Mouse (Mus musculus) Patski (cell line): ENCODE results near the gene Sycp2. TPM values are rescaled to one million over a fixed set of nuclear protein-coding genes. Genes with fewer than 3 reads are reported as not detected.

Source experiments
- ATAC-seq: fragments of 100-300 bp; one replicate; pipeline ENCODE4 v1.8.0; 2021
- CTCF ChIA-PET: fragments of 350-600 bp; sonication (Branson Sonifier 250); formaldehyde crosslinking; loops from one replicate; lab custom pipeline; 2022; ENCODE audit warnings: inconsistent platforms; lab: Charles Lee
- POLR2A ChIA-PET: fragments of 350-600 bp; sonication (Branson Sonifier 250); formaldehyde crosslinking; loops from one replicate; lab custom pipeline; 2022; ENCODE audit warnings: antibody characterized with exemption, inconsistent platforms; lab: Charles Lee
- DNase-seq: peaks from one replicate; pipeline ENCODE4 v3.0.0-alpha.2; 2011; ENCODE audit warnings: low read depth, low spot score
- H3K27me3 ChIP-seq: fragments of 371-371 bp; one replicate; pipeline ENCODE4 v1.5.1; 2021
- CTCF ChIP-seq: fragments of 100-300 bp; IDR thresholded peaks from one replicate; pipeline ENCODE4 v1.5.1; 2021
- in situ Hi-C: fragments of 300-500 bp; cut with MboI; formaldehyde crosslinking; loops from 3 replicates; pipeline ENCODE4 v1.11.1; 2018; ENCODE audit warnings: low pct_unique_long_range_greater_than_20kb, mixed read lengths
- polyA plus RNA-seq: library from polyadenylated mRNA; unstranded; gene quantifications from one replicate; pipeline ENCODE4 v1.2.3, GENCODE M21; 2021

Sycp2 gene
- polyA plus RNA-seq, 1 experiment from 2014 or later, result 0.04 TPM

DNA sequence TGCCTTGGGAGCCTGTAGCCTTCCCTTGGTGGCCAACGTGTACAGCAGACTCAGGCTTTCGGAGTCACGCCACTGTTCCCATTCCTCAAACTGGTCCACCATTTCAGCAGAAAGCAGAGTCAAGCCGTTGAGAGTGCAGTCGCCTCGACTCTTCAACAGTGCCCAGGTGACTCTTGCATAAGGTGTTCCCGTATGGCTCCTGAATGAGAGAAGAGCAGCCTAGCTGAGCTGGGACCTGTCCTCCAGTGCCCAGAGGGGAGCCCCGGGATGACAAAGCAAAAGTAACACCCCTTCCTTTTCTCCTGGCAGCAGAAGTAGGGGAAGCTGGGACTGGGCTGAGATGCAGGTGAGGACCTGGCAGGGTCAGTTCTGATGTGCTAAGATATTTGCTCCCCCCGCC, 20.7 kb upstream of the Sycp2 start:
- H3K27me3 ChIP-seq, result no peaks in the 10 kb centered on the region
- CTCF ChIA-PET, result interaction anchor here (0.9 kb wide), 1 partner anchor 10 kb away, joined by 3 read pairs; no protein-coding TSS in a partner anchor
- POLR2A ChIA-PET, result no interaction called here
- DNase-seq, result no peak
- TF ChIP-seq CTCF, result no peak
- ATAC-seq, result no peak
- in situ Hi-C loops, result loop anchor here (10.0 kb wide), 1 partner anchor 1447 kb away; no protein-coding TSS in a partner anchor

DNA sequence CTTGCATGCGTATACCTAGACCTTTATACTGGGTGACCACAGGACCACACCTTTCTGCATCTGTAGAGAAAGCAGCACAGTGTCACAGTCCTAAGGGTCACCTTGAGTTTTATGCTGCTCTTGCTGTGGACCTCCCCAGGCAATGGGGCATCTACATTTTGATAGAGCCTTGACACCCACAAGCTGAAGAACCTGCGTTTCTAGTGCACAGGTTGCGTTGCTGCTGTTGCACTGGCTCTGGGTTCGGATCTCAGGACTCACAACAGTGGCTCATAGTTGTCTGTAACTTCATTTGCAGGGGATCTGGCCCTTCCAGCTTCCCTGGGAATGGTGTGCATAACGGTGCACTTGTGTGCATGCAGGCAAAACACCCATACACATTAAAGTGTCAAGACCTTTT, 19.7 kb upstream of the Sycp2 start:
- in situ Hi-C loops, result loop anchor here (10.0 kb wide), 1 partner anchor 1448 kb away; no protein-coding TSS in a partner anchor
- POLR2A ChIA-PET, result interaction anchor here (0.6 kb wide), 1 partner anchor 1910 kb away, joined by 3 read pairs; no protein-coding TSS in a partner anchor
- ATAC-seq (no peak), DNase-seq (no peak)
- no peak for TF ChIP-seq CTCF
- no peaks in the 10 kb centered on the region for H3K27me3 ChIP-seq
- CTCF ChIA-PET, result no interaction called here

DNA sequence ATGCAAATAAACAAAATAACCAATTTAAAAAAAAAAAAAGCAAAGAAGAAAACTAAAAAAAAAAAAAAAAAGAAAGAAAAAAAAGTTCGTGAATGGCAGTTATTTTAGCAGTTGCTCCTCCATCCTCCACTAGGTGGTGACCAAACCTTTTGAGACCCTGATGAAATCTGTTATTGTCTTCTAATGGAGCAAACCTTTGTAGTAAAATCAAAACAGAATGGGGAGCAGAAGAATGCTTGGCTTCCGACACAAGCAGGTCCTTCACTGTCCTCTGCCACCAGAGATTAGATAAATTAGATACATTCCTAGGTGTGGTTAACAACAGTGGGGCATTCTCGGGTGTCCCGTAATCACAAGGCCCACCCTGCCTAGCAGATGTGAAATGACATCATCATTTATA, 18.7 kb upstream of the Sycp2 start:
- DNase-seq (no peak), ATAC-seq (no peak)
- H3K27me3 ChIP-seq, result no peaks in the 10 kb centered on the region
- CTCF ChIA-PET, result no interaction called here
- TF ChIP-seq CTCF, result no peak
- POLR2A ChIA-PET, result no interaction called here
- in situ Hi-C loops, result loop anchor here (10.0 kb wide), 1 partner anchor 1449 kb away; no protein-coding TSS in a partner anchor

DNA sequence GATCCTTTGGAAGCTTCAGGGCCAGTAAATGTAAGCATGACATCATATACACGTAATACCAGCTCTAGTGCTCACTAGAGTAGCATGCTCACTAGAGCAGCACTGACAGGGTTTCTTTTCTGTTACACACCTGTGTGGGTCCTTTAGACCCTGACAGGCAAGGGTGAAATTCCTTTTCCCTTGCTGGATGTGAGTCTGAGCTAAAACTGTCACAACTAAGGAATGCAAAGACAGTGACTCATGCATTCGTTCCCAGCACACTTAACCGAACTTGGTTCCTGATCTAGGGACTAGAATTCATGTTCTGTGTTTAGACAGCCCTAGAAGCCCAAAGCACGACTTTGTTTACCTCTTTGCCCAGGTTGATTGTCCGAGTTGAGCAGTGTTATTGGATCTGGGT, 15.7 kb upstream of the Sycp2 start:
- TF ChIP-seq CTCF, result no peak
- in situ Hi-C loops, result loop anchor here (10.0 kb wide), 1 partner anchor 1452 kb away; no protein-coding TSS in a partner anchor
- POLR2A ChIA-PET, result no interaction called here
- ATAC-seq, result peak; percentile 84
- no peak for DNase-seq
- no peaks in the 10 kb centered on the region for H3K27me3 ChIP-seq
- CTCF ChIA-PET, result no interaction called here

DNA sequence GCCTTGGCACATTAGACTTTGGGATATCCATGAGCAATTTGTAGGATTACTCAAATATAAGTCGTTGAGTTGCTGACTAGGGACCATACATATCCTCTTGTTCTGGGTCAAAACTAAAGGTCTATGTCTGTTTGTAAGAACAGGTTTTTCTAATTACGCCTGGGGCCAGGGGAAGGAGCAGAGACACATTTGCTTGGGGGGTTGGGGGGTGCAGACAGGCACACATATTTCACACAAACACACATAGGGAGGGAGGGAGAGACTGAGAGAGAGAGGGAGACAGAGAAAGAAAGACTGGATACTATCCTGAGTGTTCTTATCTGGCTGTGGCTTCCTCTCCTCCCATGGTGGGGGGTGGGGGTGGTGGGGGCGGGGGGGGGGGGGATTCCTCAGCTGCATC, 14.7 kb upstream of the Sycp2 start:
- in situ Hi-C loops, result loop anchor here (10.0 kb wide), 1 partner anchor 1453 kb away; no protein-coding TSS in a partner anchor
- ATAC-seq (no peak), DNase-seq (no peak)
- H3K27me3 ChIP-seq, result no peaks in the 10 kb centered on the region
- ChIA-PET POLR2A (no interaction called here), CTCF (no interaction called here)
- TF ChIP-seq CTCF, result no peak

DNA sequence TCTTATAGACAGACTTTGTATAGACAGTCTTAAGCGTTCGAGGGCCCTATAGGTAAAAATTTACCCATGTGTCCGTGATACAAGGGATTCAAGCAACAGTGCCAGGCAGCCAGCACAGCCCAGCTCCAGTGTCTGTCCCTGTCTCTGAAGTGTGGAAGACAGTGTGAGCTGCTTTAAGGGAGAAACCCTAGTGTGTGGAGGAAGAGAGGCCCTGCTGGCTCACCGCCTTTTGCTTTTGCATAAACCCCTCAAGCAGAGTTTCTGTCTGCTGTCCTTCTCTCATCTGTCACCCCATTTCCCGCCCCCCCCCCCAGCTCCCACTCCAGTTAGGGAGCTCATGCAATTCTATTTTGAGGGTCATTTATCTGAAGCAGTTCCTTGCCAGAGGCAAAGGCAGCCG, 14.1 kb upstream of the Sycp2 start:
- ChIA-PET POLR2A (no interaction called here), CTCF (interaction anchor here (0.6 kb wide), 1 partner anchor 253 kb away, joined by 3 read pairs; no protein-coding TSS in a partner anchor)
- no peaks in the 10 kb centered on the region for H3K27me3 ChIP-seq
- TF ChIP-seq CTCF, result no peak
- in situ Hi-C loops, result loop anchor here (10.0 kb wide), 1 partner anchor 1453 kb away; no protein-coding TSS in a partner anchor
- ATAC-seq, result no peak
- DNase-seq, result no peak

DNA sequence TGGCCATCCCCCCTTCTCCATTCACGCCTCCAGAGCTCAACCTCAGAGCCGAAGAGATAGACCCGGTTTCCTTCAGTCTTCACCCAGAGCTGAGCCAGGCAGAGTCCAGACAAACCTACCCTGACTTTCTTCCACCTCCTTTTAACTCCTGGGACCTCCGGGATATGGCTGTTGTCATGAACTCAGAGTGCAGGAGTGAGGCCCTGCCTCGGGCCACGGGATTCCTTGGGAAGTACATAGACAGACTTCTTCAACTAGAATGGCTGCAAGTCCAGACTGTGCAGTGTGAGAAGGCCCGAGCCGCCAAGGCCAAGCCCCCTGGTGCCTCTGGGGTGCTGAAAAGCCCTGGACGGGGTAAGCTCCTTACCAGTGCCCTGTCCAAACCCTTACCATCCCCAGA, 13.1 kb upstream of the Sycp2 start:
- in situ Hi-C loops, result loop anchor here (10.0 kb wide), 1 partner anchor 1454 kb away; no protein-coding TSS in a partner anchor
- ATAC-seq, result no peak
- CTCF ChIA-PET, result no interaction called here
- POLR2A ChIA-PET, result no interaction called here
- H3K27me3 ChIP-seq, result no peaks in the 10 kb centered on the region
- no peak for DNase-seq
- no peak for TF ChIP-seq CTCF

DNA sequence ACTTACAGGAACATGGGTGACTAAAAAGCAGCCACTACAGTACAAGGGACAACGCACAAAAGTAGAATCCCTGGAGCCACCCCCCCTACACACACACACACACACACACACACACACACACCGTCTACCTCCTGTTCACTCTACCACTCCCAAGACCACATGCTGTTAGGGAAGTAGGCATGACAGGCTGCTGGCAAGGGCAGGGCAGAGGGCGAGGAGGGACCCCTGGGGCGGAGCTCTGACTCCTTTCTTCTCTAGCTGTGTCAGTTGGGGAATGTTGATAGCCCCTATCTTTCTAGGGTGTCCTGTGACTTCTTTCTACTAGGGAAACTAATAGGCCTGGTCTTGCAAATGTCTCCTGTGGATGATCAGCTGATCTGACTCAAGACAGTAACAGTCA, 9.5 kb upstream of the Sycp2 start:
- ChIA-PET POLR2A (no interaction called here), CTCF (no interaction called here)
- no peak for TF ChIP-seq CTCF
- H3K27me3 ChIP-seq, result no peaks in the 10 kb centered on the region
- DNase-seq (no peak), ATAC-seq (no peak)
- in situ Hi-C loops, result no loop called here

DNA sequence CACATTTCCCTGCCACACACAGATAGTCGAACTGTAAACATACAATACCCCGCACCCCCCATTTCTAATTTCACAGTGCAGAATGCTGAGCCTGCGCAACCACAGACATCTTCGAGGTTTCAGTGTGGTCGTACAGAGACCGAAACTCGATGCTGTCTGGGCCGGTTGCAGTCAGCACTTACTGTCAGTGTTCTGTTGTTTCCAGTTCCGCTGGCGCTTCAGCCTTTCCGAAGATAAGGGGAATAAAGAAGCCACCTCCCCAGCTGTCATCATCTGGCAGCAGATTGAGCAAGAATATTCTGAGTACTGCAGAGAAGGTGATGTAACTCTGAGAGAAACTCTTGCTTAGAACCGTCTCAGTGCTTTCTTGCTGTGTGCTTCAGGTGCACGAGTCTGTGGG, 8.9 kb upstream of the Sycp2 start:
- ATAC-seq (no peak), DNase-seq (no peak)
- in situ Hi-C loops, result no loop called here
- no peaks in the 10 kb centered on the region for H3K27me3 ChIP-seq
- no peak for TF ChIP-seq CTCF
- CTCF ChIA-PET, result no interaction called here
- POLR2A ChIA-PET, result no interaction called here

DNA sequence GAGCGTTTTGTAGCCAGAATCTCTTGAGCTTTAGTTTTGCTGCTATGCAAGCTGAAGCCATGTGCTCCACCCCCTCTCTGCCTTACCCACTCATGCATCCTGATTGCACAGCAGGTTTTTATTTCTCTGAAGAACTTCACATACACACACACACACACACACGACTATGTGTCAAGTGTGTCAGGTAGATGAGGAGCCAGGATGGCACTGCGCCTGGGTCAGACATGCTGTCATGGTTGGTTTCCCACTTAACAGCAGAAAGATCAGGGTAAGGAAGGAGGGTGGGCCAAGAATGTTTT, 7.6 kb upstream of the Sycp2 start:
- no peak for TF ChIP-seq CTCF
- peak; percentile 15 for ATAC-seq
- ChIA-PET POLR2A (no interaction called here), CTCF (interaction anchor here (0.8 kb wide), 1 partner anchor 289 kb away, joined by 3 read pairs; no protein-coding TSS in a partner anchor)
- in situ Hi-C loops, result no loop called here
- no peak for DNase-seq
- no peaks in the 10 kb centered on the region for H3K27me3 ChIP-seq

DNA sequence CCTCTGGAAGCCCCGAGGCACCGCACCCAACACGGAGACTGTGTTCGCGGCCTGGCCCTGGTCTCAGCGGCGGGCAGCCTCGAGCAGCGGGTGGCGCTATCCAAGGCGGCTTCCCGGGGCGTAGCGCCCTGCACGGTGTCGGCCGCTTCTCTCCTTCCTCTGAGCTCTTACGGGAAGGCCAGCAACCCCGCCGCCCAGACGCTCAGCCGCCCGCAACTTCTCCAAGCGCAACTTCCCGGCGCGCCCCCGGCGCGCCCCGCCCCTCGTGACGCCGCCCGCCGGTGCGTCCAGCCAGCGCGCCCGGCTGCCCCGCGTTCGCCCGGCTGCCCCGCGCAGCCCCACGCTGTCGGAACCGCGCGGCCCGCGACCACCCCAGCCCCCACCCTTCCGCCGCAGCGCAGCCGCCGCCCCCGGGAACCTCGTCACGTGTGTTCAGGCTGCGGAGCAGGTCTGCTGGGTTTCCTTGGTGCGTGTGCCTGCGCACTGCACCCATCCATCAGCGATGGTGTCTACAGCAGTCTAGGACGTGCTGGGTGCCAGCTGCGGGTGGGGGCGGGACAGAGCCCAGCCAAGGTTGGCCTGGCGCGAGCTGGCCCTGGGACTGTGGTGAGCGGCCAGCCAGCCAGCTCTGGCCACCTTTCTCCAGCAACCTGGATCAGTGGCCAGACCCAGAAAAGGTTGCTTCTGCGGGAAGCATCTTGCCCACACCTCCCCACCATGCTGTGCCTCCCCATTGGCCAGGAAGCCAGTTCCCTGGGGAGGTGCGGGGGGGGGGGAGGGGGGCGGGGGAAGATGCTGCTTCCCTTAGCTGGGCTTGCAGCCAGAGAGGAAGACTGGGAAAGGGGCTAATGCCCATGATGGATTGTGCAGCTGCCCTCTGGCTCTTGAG, 7.0 kb upstream of the Sycp2 start, which contains the start of the genes Ppp1r3d and Fam217b:
TSS of gene Ppp1r3d (minus strand) at position 212 of the 889 bp plus-strand sequence.
TSS of gene Fam217b (plus strand) at position 264 of the 889 bp plus-strand sequence.
- ChIA-PET CTCF (no interaction called here), POLR2A (no interaction called here)
- peak; percentile 91 for ATAC-seq
- no peak for DNase-seq
- H3K27me3 ChIP-seq, result no peaks in the 10 kb centered on the region
- in situ Hi-C loops, result no loop called here
- no peak for TF ChIP-seq CTCF
